Mouse (Mus musculus): Measurements from ENCODE around the gene Rbm38. TPM values are rescaled to one million over a fixed set of nuclear protein-coding genes. Genes with fewer than 3 reads are reported as not detected.

The Rbm38 gene
- polyA plus RNA-seq, 1 experiment from 2014 or later = 45.8 TPM

DNA sequence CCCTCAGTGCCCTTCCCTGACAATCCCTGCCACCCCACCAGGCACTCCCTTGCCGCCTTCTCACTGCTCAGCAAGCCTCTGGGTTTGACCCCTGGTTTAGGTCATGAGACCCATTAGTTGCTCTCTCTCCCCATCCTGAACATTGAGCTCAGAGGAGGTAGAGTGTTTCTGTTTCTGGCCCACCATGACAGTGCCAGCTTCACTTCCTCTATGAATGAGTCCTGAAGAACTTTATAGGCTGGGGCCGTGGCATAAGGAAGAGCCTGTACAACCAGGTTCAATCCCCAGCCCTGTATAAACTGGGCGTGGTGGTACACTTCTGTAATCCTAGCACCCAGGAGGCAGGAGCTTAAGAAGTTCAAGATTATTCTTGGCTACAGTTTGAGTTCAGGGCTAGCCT, 20.5 kb downstream of the Rbm38 start:
- H3K4me3 ChIP-seq (ENCODE audit: low read depth, low read length) = no peak overlapping the region
- ATAC-seq (ENCODE audit: insufficient read depth) (no peak), DNase-seq (no peak)
- no peak for TF ChIP-seq CTCF (IDR thresholded peaks at IDR 0.05; ENCODE audit: low read depth)
- no peaks in the 10 kb centered on the region for H3K9me3 ChIP-seq (ENCODE audit: low read depth, low read length)
- no peaks in the 10 kb centered on the region for H3K36me3 ChIP-seq (ENCODE audit: insufficient read depth)
- no peaks in the 10 kb centered on the region for H3K4me1 ChIP-seq (ENCODE audit: insufficient read depth)
- H3K9ac ChIP-seq = no peak overlapping the region
- H3K27ac ChIP-seq (ENCODE audit: low read depth) = no peak overlapping the region
- no peak overlapping the region for H3K4me2 ChIP-seq
- no peaks in the 10 kb centered on the region for H3K27me3 ChIP-seq (ENCODE audit: insufficient read depth, low read length)
- WGBS = 79% methylated on average over 3 of the region's 3 CpGs

DNA sequence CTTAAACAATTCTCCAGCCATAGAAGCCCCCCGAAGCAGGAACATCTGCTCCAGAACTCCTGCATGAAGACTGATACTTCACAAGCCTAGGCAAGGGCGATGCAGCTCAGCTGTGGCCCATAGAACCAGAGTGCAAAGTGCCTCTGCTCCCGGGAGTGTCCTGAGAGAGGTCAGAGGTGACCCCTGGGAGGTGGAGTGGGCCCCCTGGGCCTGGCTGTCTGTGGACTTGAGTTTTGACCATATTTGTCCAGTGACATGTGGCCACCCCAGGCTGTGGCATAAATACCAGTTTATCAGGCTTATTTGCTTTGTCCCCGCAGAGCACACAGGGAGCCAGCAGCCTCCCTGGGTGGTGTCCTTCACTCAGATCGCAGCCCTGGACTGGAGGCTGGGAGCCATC, 20.9 kb downstream of the Rbm38 start:
- DNase-seq (no peak), ATAC-seq (ENCODE audit: insufficient read depth) (no peak)
- no peak overlapping the region for H3K27ac ChIP-seq (ENCODE audit: low read depth)
- WGBS = 50% methylated on average over 5 of the region's 5 CpGs
- H3K36me3 ChIP-seq (ENCODE audit: insufficient read depth) = no peaks in the 10 kb centered on the region
- H3K9me3 ChIP-seq (ENCODE audit: low read depth, low read length) = no peaks in the 10 kb centered on the region
- no peaks in the 10 kb centered on the region for H3K27me3 ChIP-seq (ENCODE audit: insufficient read depth, low read length)
- no peaks in the 10 kb centered on the region for H3K4me1 ChIP-seq (ENCODE audit: insufficient read depth)
- H3K9ac ChIP-seq = no peak overlapping the region
- no peak for TF ChIP-seq CTCF (IDR thresholded peaks at IDR 0.05; ENCODE audit: low read depth)
- no peak overlapping the region for H3K4me2 ChIP-seq
- no peak overlapping the region for H3K4me3 ChIP-seq (ENCODE audit: low read depth, low read length)

DNA sequence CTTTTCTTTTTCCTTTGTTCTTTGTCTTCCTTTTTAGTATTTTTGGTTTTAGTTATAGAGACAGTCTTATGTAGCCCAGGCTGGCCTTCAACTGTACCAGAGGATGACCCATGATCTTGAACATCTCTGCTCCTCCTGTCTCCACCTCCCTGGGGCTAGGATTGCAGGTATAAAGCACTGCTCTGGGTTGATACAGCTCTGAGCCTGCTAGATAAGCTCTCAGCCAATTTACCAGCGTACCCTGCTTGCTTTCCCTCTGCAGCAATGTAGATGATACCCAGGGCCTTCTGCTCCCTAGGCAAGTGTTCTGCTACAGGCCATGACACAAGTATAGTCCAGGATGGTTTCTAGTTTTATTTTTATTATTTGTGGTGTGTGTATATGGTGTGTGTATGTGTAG, 21.6 kb downstream of the Rbm38 start:
- ATAC-seq (ENCODE audit: insufficient read depth) (no peak), DNase-seq (no peak)
- 84% methylated on average over 1 of the region's 1 CpGs for WGBS
- Histone ChIP-seq H3K27ac (ENCODE audit: low read depth) (no peak overlapping the region), H3K36me3 (ENCODE audit: insufficient read depth) (no peaks in the 10 kb centered on the region), H3K9me3 (ENCODE audit: low read depth, low read length) (no peaks in the 10 kb centered on the region), H3K4me1 (ENCODE audit: insufficient read depth) (no peaks in the 10 kb centered on the region), H3K4me3 (ENCODE audit: low read depth, low read length) (no peak overlapping the region), H3K4me2 (no peak overlapping the region), H3K9ac (no peak overlapping the region), H3K27me3 (ENCODE audit: insufficient read depth, low read length) (no peaks in the 10 kb centered on the region)
- no peak for TF ChIP-seq CTCF (IDR thresholded peaks at IDR 0.05; ENCODE audit: low read depth)

DNA sequence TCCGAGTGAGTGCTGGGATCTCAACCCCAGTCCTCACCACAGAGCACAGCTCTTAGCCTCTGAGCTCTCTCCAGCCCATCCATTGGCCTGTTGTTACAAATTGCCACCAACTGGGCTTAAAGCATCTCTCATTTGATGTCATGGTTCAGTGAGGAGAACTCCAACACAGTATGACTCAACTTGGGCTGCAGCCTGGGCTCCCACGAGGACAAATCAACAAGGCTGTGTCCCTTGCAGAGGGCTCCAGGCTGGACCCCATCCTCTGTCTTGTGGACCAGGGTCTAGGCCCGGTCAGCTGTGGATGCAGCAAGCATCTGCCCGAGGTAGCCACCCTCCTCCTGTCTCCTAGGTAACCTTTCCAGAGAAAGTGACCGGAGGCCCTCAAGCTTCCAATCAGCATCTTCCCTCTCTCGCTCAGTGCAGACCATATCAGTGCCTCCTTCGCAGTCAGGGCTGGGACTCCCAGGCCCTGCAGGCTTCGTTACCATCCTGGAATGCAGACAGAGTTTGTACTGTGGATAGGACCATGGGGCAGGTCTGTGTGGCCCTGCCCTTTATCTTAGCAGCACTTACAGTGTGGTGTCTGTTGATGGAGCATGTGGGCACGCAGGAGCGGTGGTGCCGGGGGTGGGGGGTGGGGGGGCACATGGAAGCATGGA, 22.3 kb downstream of the Rbm38 start:
- no peak overlapping the region for H3K27ac ChIP-seq (ENCODE audit: low read depth)
- ATAC-seq (ENCODE audit: insufficient read depth) = no peak
- no peak overlapping the region for H3K4me3 ChIP-seq (ENCODE audit: low read depth, low read length)
- H3K36me3 ChIP-seq (ENCODE audit: insufficient read depth) = no peaks in the 10 kb centered on the region
- 54% methylated on average over 11 of the region's 11 CpGs for WGBS
- H3K9ac ChIP-seq = no peak overlapping the region
- H3K9me3 ChIP-seq (ENCODE audit: low read depth, low read length) = no peaks in the 10 kb centered on the region
- no peaks in the 10 kb centered on the region for H3K4me1 ChIP-seq (ENCODE audit: insufficient read depth)
- H3K4me2 ChIP-seq = no peak overlapping the region
- H3K27me3 ChIP-seq (ENCODE audit: insufficient read depth, low read length) = no peaks in the 10 kb centered on the region
- DNase-seq = no peak
- TF ChIP-seq CTCF (IDR thresholded peaks at IDR 0.05; ENCODE audit: low read depth) = no peak

DNA sequence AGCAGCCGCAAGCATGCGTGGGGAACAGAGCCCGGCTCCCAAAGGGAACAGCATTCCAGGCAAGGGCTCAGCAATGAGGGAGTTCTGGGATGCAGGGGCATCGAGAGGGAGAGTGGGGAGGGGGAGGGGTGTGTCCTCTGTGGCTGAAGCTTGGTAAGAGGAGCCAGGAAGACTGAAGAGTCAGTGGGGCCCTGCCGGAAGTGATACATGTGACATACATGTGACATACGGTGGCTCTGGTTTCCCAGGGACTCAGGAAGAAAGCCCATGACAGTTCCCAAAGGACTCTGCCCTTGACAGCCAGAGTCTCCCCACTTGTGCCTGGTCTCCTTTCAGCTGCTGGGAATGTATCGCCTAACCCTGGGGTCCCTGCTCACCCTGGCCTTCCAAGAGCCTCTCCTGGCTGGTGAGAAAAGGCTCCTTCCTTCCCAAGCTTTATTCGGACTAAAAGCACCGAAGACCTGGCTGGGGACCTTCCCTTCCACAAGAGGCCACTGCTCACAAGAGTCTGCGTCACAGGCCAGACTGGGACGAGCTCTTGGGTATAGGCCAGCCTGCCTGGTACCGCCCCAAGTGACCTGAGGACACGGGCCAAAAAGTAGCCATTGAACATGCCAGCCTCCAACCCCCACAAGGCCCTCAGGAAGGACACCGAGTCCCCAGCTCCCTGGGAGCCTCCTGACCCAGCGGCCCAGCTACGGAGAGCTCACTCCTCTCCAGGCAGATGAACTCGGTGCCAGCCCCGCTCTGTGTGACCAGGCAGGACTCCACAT, 24.1 kb downstream of the Rbm38 start:
- WGBS = 68% methylated on average over 18 of the region's 18 CpGs
- no peak for ATAC-seq (ENCODE audit: insufficient read depth)
- TF ChIP-seq CTCF (IDR thresholded peaks at IDR 0.05; ENCODE audit: low read depth) = no peak
- no peak overlapping the region for H3K4me3 ChIP-seq (ENCODE audit: low read depth, low read length)
- no peak overlapping the region for H3K9ac ChIP-seq
- H3K27me3 ChIP-seq (ENCODE audit: insufficient read depth, low read length) = no peaks in the 10 kb centered on the region
- H3K4me2 ChIP-seq = no peak overlapping the region
- H3K27ac ChIP-seq (ENCODE audit: low read depth) = no peak overlapping the region
- H3K36me3 ChIP-seq (ENCODE audit: insufficient read depth) = no peaks in the 10 kb centered on the region
- no peaks in the 10 kb centered on the region for H3K9me3 ChIP-seq (ENCODE audit: low read depth, low read length)
- H3K4me1 ChIP-seq (ENCODE audit: insufficient read depth) = no peaks in the 10 kb centered on the region
- no peak for DNase-seq

DNA sequence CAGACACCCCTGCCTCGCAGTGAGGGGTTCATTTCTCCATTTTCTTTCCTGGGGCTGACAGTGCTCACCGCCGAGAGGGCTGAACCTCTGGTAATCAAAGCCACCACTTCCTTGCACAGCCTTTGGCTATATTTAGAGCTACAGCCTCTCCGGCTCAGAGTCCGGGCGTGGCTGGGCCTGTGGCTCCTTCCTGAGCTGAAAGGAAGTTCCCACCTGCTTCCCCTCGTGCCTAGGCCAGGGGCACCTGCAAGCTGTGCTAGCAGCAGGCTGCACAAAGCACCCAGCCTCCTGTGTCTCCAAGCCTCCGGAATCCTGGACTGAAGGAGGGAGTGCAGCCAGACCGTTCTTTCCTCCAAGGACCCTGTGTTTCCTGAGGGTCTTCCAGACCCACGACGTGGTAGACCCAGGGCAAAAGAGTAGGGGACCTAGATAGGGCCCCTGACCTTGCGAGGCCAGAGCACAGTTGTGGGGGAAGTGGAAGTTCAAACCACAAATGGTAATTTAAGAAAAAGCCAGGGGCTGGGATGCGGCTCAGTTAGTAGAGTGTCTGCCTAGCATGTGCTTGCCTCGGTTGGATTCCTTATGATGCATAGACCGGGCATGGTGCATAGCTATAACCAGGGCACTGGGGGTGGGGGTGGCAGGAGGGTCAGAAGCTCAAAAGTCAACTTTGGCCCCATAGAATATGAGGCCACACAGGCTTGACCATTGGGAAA, 26.4 kb downstream of the Rbm38 start:
- Histone ChIP-seq H3K9ac (no peak overlapping the region), H3K4me3 (ENCODE audit: low read depth, low read length) (no peak overlapping the region), H3K4me1 (ENCODE audit: insufficient read depth) (no peaks in the 10 kb centered on the region), H3K27ac (ENCODE audit: low read depth) (peak overlapping the region; percentile 30; the same call in 1 of the 2 replicates), H3K9me3 (ENCODE audit: low read depth, low read length) (no peaks in the 10 kb centered on the region), H3K4me2 (no peak overlapping the region), H3K27me3 (ENCODE audit: insufficient read depth, low read length) (no peaks in the 10 kb centered on the region), H3K36me3 (ENCODE audit: insufficient read depth) (no peaks in the 10 kb centered on the region)
- no peak for ATAC-seq (ENCODE audit: insufficient read depth)
- TF ChIP-seq CTCF (IDR thresholded peaks at IDR 0.05; ENCODE audit: low read depth) = no peak
- WGBS = 57% methylated on average over 15 of the region's 15 CpGs
- DNase-seq = no peak

DNA sequence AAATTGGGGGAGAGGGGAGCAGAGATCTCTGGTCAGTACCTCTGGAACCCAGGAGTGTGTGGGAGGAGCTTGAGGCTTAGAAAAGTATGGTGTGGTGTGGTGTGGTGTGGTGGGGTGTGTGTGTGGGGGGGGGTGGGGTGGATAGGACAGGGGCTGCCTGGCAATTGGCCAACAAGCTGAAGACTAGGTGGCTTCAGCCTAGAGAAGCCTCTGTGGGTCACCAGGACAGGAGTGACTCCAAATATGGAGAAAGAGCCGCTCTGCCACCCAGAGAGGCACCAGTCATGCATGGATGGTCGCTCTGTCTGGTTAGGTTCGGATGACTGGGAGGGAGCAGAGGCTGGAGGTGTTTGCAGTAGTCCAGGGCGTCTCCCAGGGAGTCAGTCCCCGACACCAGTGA, 27.2 kb downstream of the Rbm38 start:
- no peak for TF ChIP-seq CTCF (IDR thresholded peaks at IDR 0.05; ENCODE audit: low read depth)
- no peak for ATAC-seq (ENCODE audit: insufficient read depth)

More for the DNA sequence above, 27.2 kb downstream of the Rbm38 start:
- Histone ChIP-seq H3K27me3 (ENCODE audit: insufficient read depth, low read length) (no peaks in the 10 kb centered on the region), H3K4me2 (no peak overlapping the region), H3K9ac (no peak overlapping the region), H3K36me3 (ENCODE audit: insufficient read depth) (no peaks in the 10 kb centered on the region), H3K4me3 (ENCODE audit: low read depth, low read length) (no peak overlapping the region), H3K4me1 (ENCODE audit: insufficient read depth) (no peaks in the 10 kb centered on the region), H3K27ac (ENCODE audit: low read depth) (no peak overlapping the region), H3K9me3 (ENCODE audit: low read depth, low read length) (no peaks in the 10 kb centered on the region)
- WGBS = 66% methylated on average over 5 of the region's 5 CpGs
- DNase-seq = no peak
